Mouse (Mus musculus) frontal cortex, adult 2 months (tissue): ENCODE results near the gene Eci1. TPM values are rescaled to one million over a fixed set of nuclear protein-coding genes. Genes with fewer than 3 reads are reported as not detected.
"Not testable (repeated sequence)": the region's sequence is repeated elsewhere in the genome, so short reads cannot be mapped to it uniquely, and the experiment has no call there.

ENCODE experiments used
- DNase-seq, 2 experiments: peaks; one replicate each; pipeline ENCODE4 v3.0.0; 2022; ENCODE audit warnings: low spot score in 1 of 2; ENCODE audit errors: extremely low spot score in 1 of 2
- polyA plus RNA-seq: library from polyadenylated mRNA; depleted of rRNA; stranded (reverse); fragments of >200 nt; gene quantifications from 2 replicates; pipeline ENCODE4 v1.2.3, GENCODE M21; 2012

The Eci1 gene
- polyA plus RNA-seq, 1 experiment = 55.9 TPM

GRCm38 (mm10) chr17:24437016-24437415, 10.6 kb downstream of the Eci1 start:
- DNase-seq = peak in 1 of 2 experiments; percentile 66

GRCm38 (mm10) chr17:24440377-24440776, 13.9 kb downstream of the Eci1 start:
- no peak for DNase-seq

- DNase-seq = no peak
Observed at GRCm38 (mm10) chr17:24441148-24441547, 14.7 kb downstream of the Eci1 start.

- no peak for DNase-seq
Observed at GRCm38 (mm10) chr17:24442107-24442506, 15.7 kb downstream of the Eci1 start.

- no peak for DNase-seq
Observed at GRCm38 (mm10) chr17:24442632-24443155, 16.3 kb downstream of the Eci1 start, which contains the start of gene Dnase1l2. TSS of gene Dnase1l2 (minus strand) at chr17:24443105.

GRCm38 (mm10) chr17:24443409-24443808, 17.0 kb downstream of the Eci1 start:
- DNase-seq = peak; percentile 46 to 67

GRCm38 (mm10) chr17:24446590-24446989, 20.1 kb downstream of the Eci1 start:
- DNase-seq = no peak

- no peak for DNase-seq
Observed at GRCm38 (mm10) chr17:24449507-24449906, 23.1 kb downstream of the Eci1 start.

- no peak for DNase-seq
Observed at GRCm38 (mm10) chr17:24451220-24451619, 24.8 kb downstream of the Eci1 start.

- DNase-seq = no peak
Observed at GRCm38 (mm10) chr17:24453372-24453771, 26.9 kb downstream of the Eci1 start.

GRCm38 (mm10) chr17:24454218-24454755, 27.8 kb downstream of the Eci1 start:
- DNase-seq = no peak

- DNase-seq = peak; percentile 98 to 99
Observed at GRCm38 (mm10) chr17:24454756-24455522, 28.5 kb downstream of the Eci1 start.

- not testable (repeated sequence) for DNase-seq
Observed at GRCm38 (mm10) chr17:24455523-24456206, 29.2 kb downstream of the Eci1 start.

GRCm38 (mm10) chr17:24461580-24461979, 35.1 kb downstream of the Eci1 start:
- peak in 1 of 2 experiments; percentile 33 for DNase-seq

- DNase-seq = no peak
Observed at GRCm38 (mm10) chr17:24462932-24463331, 36.5 kb downstream of the Eci1 start.

- DNase-seq = no peak
Observed at GRCm38 (mm10) chr17:24463374-24464133, 37.1 kb downstream of the Eci1 start.

GRCm38 (mm10) chr17:24468636-24469246, 42.3 kb downstream of the Eci1 start:
- DNase-seq = no peak

GRCm38 (mm10) chr17:24469336-24469909, 43.0 kb downstream of the Eci1 start:
- no peak for DNase-seq

- DNase-seq = peak; percentile 98 to 99
Observed at GRCm38 (mm10) chr17:24469910-24470602, 43.6 kb downstream of the Eci1 start, which contains the start of the genes E4f1 and Pgp. TSS of gene E4f1 (minus strand) at chr17:24470313. TSS of gene Pgp (plus strand) at chr17:24470392.
